Mouse (Mus musculus) bone marrow macrophage, adult 2 months (primary cell): ENCODE data around the gene Pcbp1.

ENCODE experiments used
- CTCF ChIP-seq: IDR thresholded peaks from 2 replicates; pipeline ENCODE4 v1.5.1; 2012; ENCODE audit warnings: low read depth, mild to moderate bottlenecking, low read length, moderate library complexity
- POLR2A ChIP-seq: IDR thresholded peaks from 2 replicates; pipeline ENCODE4 v1.6.1; 2012; ENCODE audit warnings: mild to moderate bottlenecking, low read depth, low read length, borderline replicate concordance

DNA sequence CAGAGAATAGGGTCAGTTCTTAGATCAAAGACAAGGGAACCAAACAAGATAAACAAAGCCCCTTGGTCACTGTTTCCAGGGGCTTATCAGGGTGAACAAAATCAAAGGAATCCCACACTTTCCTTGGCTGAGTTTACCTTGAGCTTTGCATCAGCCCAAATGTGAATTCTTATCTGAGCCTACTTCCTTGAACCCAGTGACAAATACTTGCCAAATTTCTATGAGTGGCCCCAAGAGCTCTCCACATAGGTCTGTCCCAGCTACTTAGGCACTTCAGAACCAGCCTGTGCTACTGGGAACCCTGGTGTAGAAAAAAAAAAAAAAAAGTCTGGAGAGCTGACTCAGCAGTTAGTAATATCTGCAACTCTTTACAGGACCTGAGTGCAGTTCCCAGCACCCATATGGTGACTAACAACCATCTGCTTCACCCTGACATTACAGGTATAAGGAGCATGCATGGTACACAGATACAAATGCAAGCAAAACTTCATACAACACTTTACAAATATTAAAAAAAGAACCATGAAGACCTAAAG, 51.4 kb downstream of the Pcbp1 start:
- TF ChIP-seq CTCF (no peak), POLR2A (no peak)
